Mouse (Mus musculus): ENCODE measurements around the gene Olfr67.
"Not testable (repeated sequence)": the region's sequence is repeated elsewhere in the genome, so short reads cannot be mapped to it uniquely, and the experiment has no call there.

The Olfr67 gene

GRCm38 (mm10) chr7:103771494-103771893 is 20.1 kb downstream of the Olfr67 start, which contains the start of gene Olfr69:
Olfr69 (minus strand) TSS chr7:103771594.
- DNase-seq (ENCODE audit: low read depth, low spot score) = no peak

DNA sequence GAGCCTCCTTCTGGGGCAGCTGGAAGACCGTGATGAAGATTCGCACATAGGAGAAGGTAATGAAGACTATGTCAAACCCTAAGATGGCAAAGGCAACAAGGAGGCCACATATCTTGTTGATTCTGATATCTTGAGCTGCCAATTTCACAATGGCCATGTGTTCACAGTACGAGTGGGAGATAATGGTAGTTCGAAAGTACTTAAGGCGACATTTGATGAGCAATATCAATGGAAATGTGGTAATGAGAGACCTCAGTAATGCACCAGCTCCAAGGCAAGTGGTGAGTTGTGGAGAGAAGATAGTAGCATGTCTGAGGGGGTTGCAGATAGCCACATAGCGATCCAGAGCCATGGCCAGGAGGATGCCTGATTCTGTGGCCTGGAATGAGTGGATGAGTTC is 23.9 kb downstream of the Olfr67 start:
- not testable (repeated sequence) for DNase-seq (ENCODE audit: low read depth, low spot score)

DNA sequence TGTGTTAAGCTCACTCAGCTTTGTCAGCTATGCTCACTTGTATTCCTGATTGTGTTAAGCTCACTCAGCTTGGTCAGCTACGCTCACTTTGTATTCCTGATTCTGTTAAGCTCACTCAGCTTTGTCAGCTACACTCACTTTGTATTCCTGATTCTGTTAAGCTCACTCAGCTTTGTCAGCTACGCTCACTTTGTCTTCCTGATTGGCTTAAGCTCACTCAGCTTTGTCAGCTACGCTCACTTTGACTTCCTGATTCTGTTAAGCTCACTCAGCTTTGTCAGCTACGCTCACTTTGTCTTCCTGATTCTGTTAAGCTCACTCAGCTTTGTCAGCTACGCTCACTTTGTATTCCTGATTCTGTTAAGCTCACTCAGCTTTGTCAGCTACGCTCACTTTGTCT is 29.4 kb downstream of the Olfr67 start:
- DNase-seq (ENCODE audit: low read depth, low spot score) = not testable (repeated sequence)

DNA sequence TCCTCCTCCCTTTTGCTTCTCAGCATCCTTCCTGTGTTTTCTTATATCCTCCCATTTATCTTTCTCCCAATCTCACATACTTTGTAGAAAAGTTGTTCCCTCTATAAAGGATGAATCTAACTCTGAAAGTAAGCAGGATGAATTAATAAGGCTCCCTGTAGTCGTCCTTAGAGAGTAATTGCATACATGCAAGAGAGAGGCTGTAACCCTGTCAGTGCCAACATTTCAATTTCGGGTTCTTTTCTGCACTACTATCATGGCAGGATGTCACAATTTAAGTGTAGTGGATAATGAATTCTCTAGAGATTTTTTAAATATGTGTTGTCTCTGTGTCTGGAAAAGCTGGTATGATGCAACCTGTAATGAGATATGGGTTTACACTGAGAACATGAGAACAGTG is 34.4 kb downstream of the Olfr67 start, which contains the start of gene Olfr630:
TSS of gene Olfr630 (minus strand) at position 101 of the 400 bp plus-strand sequence.
- no peak for DNase-seq (ENCODE audit: low read depth, low spot score)

DNA sequence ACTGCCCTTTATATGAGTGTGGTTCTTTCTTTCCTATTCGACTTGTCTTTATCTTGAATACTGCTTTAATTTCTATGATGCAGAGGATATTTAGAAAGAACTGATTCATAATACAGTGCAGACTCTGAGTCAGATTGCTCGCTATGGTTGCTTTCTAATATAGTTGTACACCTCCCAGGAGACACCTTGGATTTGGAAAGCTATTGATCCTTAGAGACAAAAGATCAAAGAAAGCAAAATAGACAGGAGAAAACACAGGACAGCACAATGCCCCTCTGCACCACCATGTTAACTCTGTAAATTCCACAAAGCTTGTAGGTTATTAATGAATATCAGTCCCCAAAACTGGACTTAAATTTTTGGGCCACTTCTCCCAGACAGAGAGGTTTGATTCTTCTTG is 46.8 kb downstream of the Olfr67 start, which contains the start of gene Olfr629:
TSS of gene Olfr629 (minus strand) at position 101 of the 400 bp plus-strand sequence.
- DNase-seq (ENCODE audit: low read depth, low spot score) = no peak

Measured in brain, adult 2 months (tissue).